Comparison of ENCODE assay signal across 7 mouse cellular contexts in genomic region chr6:86196034-86196433, GRCm38 (mm10). TPM values are rescaled to one million over a fixed set of nuclear protein-coding genes. Genes with fewer than 3 reads are reported as not detected.
DNase-seq lines count a peak whose midpoint lies in the region; ATAC-seq lines count a peak whose summit lies in the region.

No protein-coding gene starts in this region.

- H3K9ac ChIP-seq in embryonic facial prominence, embryonic 12.5 days = no peak overlapping the region
- peak overlapping the region; percentile 70; the same call in 1 of the 2 replicates for H3K9ac ChIP-seq in hindbrain, embryonic 14.5 days
- peak overlapping the region; percentile 78; the same call in 1 of the 2 replicates for H3K9ac ChIP-seq in midbrain, embryonic 16.5 days (ENCODE audit: low read depth, low read length)

- no peaks in the 10 kb centered on the region for H3K9me3 ChIP-seq in embryonic facial prominence, embryonic 12.5 days
- H3K9me3 ChIP-seq in hindbrain, embryonic 14.5 days (ENCODE audit: control insufficient read depth, low read length) = no peaks in the 10 kb centered on the region
- H3K9me3 ChIP-seq in midbrain, embryonic 16.5 days (replicated peaks; ENCODE audit: control insufficient read depth, low read length, poor library complexity, severe bottlenecking) = no peaks in the 10 kb centered on the region

- H3K27ac ChIP-seq in embryonic facial prominence, embryonic 12.5 days = no peak overlapping the region
- no peak overlapping the region for H3K27ac ChIP-seq in hindbrain, embryonic 14.5 days
- no peak overlapping the region for H3K27ac ChIP-seq in midbrain, embryonic 16.5 days (ENCODE audit: low read length)

- peaks cover 26% of the 10 kb centered on the region for H3K27me3 ChIP-seq in embryonic facial prominence, embryonic 12.5 days
- H3K27me3 ChIP-seq in hindbrain, embryonic 14.5 days (ENCODE audit: control insufficient read depth, insufficient read depth, low read length) = 0 out of 2 replicates have a peak, but pooled peaks cover 9% of the 10 kb centered on the region
- H3K27me3 ChIP-seq in midbrain, embryonic 16.5 days (ENCODE audit: control insufficient read depth, insufficient read depth, low read depth, low read length) = peaks cover 3% of the 10 kb centered on the region; the same call in 1 of the 2 replicates

- peak; percentile 34 for DNase-seq in layer of hippocampus, adult 11-12 months (ENCODE audit: low spot score)
- no peak for DNase-seq in layer of hippocampus, postnatal 36 days
- no peak for DNase-seq in hindbrain, embryonic 14.5 days (ENCODE audit: low spot score)
- DNase-seq in spleen, adult 12 weeks (ENCODE audit: low spot score) = no peak

- ATAC-seq in embryonic facial prominence, embryonic 12.5 days (ENCODE audit: insufficient number of reproducible peaks, insufficient read depth, low FRiP score, low TSS enrichment) = no peak
- ATAC-seq in hindbrain, embryonic 14.5 days (ENCODE audit: low FRiP score) = no peak
- ATAC-seq in midbrain, embryonic 16.5 days = peak; percentile 15; the same call in 1 of the 2 replicates
- no peak for ATAC-seq in megakaryocyte, adult 5-6 weeks (ENCODE audit: poor library complexity, severe bottlenecking)

- H3K4me3 ChIP-seq in embryonic facial prominence, embryonic 12.5 days = peak overlapping the region; percentile 57
- H3K4me3 ChIP-seq in hindbrain, embryonic 14.5 days (replicated peaks; ENCODE audit: low read length) = peak overlapping the region; percentile 67
- H3K4me3 ChIP-seq in midbrain, embryonic 16.5 days (ENCODE audit: low read depth, low read length) = peak overlapping the region; percentile 72

- whole genome bisulfite sequencing in embryonic facial prominence, embryonic 12.5 days = 4% methylated on average over 14 of the region's 14 CpGs
- 7% methylated on average over 14 of the region's 14 CpGs for WGBS in hindbrain, embryonic 14.5 days
- WGBS in midbrain, embryonic 16.5 days = 4% methylated on average over 14 of the region's 14 CpGs

- H3K36me3 ChIP-seq in embryonic facial prominence, embryonic 12.5 days = no peaks in the 10 kb centered on the region
- no peaks in the 10 kb centered on the region for H3K36me3 ChIP-seq in hindbrain, embryonic 14.5 days (replicated peaks; ENCODE audit: control insufficient read depth, insufficient read depth)
- no peaks in the 10 kb centered on the region for H3K36me3 ChIP-seq in midbrain, embryonic 16.5 days (ENCODE audit: control insufficient read depth, insufficient read depth, low read length)

- peak overlapping the region; percentile 93 for H3K4me2 ChIP-seq in embryonic facial prominence, embryonic 12.5 days (replicated peaks)
- H3K4me2 ChIP-seq in hindbrain, embryonic 14.5 days (replicated peaks) = peak overlapping the region; percentile 94
- peak overlapping the region; percentile 91 for H3K4me2 ChIP-seq in midbrain, embryonic 16.5 days (ENCODE audit: low read length)

- H3K4me1 ChIP-seq in embryonic facial prominence, embryonic 12.5 days = peaks cover 29% of the 10 kb centered on the region
- H3K4me1 ChIP-seq in hindbrain, embryonic 14.5 days (replicated peaks; ENCODE audit: control insufficient read depth, insufficient read depth, low read length) = peaks cover 5% of the 10 kb centered on the region
- peaks cover 12% of the 10 kb centered on the region for H3K4me1 ChIP-seq in midbrain, embryonic 16.5 days (ENCODE audit: control insufficient read depth, insufficient read depth, low read length)

RNA-seq across cellular contexts. Expression of gene Tgfa, which starts 1.0 kb away (rescaled TPM):
- 10 to 100 TPM; 31.2 to 33.6 TPM for total RNA-seq in layer of hippocampus, postnatal 36 days (2021)
- 3.1 and 3.6 TPM in 2 replicates for polyA plus RNA-seq in embryonic facial prominence, embryonic 12.5 days (2016; fragmentation: Nextera tagmentation; extraction: Ambion mirVana)
- 23.1 and 27.2 TPM in 2 replicates for polyA plus RNA-seq in hindbrain, embryonic 14.5 days (2014; fragmentation: Nextera tagmentation; extraction: Ambion mirVana)
- polyA plus RNA-seq in midbrain, embryonic 16.5 days (2015; fragmentation: Nextera tagmentation; extraction: Ambion mirVana) = 13.1 and 14.7 TPM in 2 replicates
- not detected in 2 replicates for total RNA-seq in megakaryocyte, adult 5-6 weeks (2015)
- not detected in 2 replicates for total RNA-seq in megakaryocyte, adult 5-6 weeks (2017)
